Mouse (Mus musculus) lung, postnatal 0 days (tissue): Measurements from ENCODE around the gene Fam193a. TPM values are rescaled to one million over a fixed set of nuclear protein-coding genes. Genes with fewer than 3 reads are reported as not detected.

Experiments used
- ATAC-seq: fragments of 200-750 bp; cut with Nextera tagmentation; 2 replicates; pipeline ENCODE4 v1.8.0; 2017; ENCODE audit warnings: moderate library complexity
- DNase-seq: peaks from one replicate; pipeline ENCODE4 v3.0.0-alpha.2; 2016; ENCODE audit warnings: low spot score
- H3K27ac ChIP-seq: fragments of 300-500 bp; sonication (generic); 2 replicates; pipeline ENCODE4 v1.5.1; 2014; ENCODE audit warnings: antibody characterized with exemption, mild to moderate bottlenecking, low read length, mixed read lengths
- H3K27me3 ChIP-seq: fragments of 300-500 bp; sonication (generic); replicated peaks from 2 replicates; pipeline ENCODE4 v1.6.1; 2014; ENCODE audit warnings: low read length, mixed read lengths; ENCODE audit not compliant: insufficient read depth
- H3K36me3 ChIP-seq: fragments of 300-500 bp; sonication (generic); 2 replicates; pipeline ENCODE4 v1.6.1; 2014; ENCODE audit warnings: low read length, mixed read lengths; ENCODE audit not compliant: insufficient read depth
- H3K4me1 ChIP-seq: fragments of 300-500 bp; sonication (generic); 2 replicates; pipeline ENCODE4 v1.6.1; 2014; ENCODE audit warnings: antibody characterized with exemption, low read depth, low read length, mixed read lengths; ENCODE audit not compliant: insufficient read depth
- H3K4me2 ChIP-seq: fragments of 300-500 bp; sonication (generic); replicated peaks from 2 replicates; pipeline ENCODE4 v1.6.1; 2014; ENCODE audit warnings: low read depth, mild to moderate bottlenecking, low read length, moderate library complexity, mixed read lengths
- H3K4me3 ChIP-seq: fragments of 300-500 bp; sonication (generic); 2 replicates; pipeline ENCODE4 v1.5.1; 2014; ENCODE audit warnings: low read depth, low read length
- H3K9ac ChIP-seq: fragments of 300-500 bp; sonication (generic); replicated peaks from 2 replicates; pipeline ENCODE4 v1.6.1; 2014; ENCODE audit warnings: low read depth, mild to moderate bottlenecking
- H3K9me3 ChIP-seq: fragments of 300-500 bp; sonication (generic); 2 replicates; pipeline ENCODE4 v1.6.1; 2016; ENCODE audit warnings: low read length, mixed read lengths
- CTCF ChIP-seq: IDR thresholded peaks from 2 replicates; pipeline ENCODE4 v1.5.1; 2016; ENCODE audit warnings: antibody characterized with exemption, mild to moderate bottlenecking
- EP300 ChIP-seq: IDR thresholded peaks from 2 replicates; pipeline ENCODE4 v1.6.1; 2016; ENCODE audit warnings: antibody characterized with exemption, mild to moderate bottlenecking, control low read depth
- WGBS: fragments of 180-500 bp; shearing (Covaris S2); extraction: QIAGEN DNeasy Blood & Tissue Kit; methylation state at CpG from one replicate; pipeline ENCODE4 v1.1.7; 2014; 5-methylcytosine and 5-hydroxymethylcytosine counted together
- polyA plus RNA-seq: library from polyadenylated mRNA; unstranded; fragments of >200 nt; fragmentation: Nextera tagmentation; extraction: Ambion mirVana; gene quantifications from 2 replicates; pipeline ENCODE4 v1.2.1, GENCODE M21; 2015

Fam193a gene
- polyA plus RNA-seq, 1 experiment from 2014 or later: 7.9 TPM

DNA sequence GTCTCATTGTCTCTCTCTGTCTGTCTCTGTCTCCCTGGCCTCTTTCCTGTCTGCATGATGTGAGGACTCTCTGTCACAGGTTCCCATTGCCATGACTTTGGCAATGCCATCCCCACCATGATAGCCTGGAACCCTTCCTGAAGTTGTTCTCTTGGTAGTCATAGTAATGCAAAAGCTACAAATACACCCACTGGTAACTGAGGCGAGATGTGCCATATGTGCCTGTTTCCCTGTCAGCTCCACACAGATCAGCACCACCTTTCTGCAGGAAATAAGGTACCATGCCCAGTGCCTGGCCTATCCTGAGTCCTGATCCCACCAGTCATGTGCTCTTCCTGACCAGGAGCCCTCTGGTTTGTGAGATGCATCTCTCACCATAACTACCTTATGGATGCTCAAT is 132.7 kb downstream of the Fam193a start:
- no peak overlapping the region for H3K4me2 ChIP-seq
- H3K4me1 ChIP-seq: no peaks in the 10 kb centered on the region
- H3K27ac ChIP-seq: no peak overlapping the region
- no peak for DNase-seq
- H3K9ac ChIP-seq: no peak overlapping the region
- H3K27me3 ChIP-seq: no peaks in the 10 kb centered on the region
- no peak for TF ChIP-seq CTCF
- no peak for TF ChIP-seq EP300
- no peak overlapping the region for H3K4me3 ChIP-seq
- ATAC-seq: no peak
- H3K9me3 ChIP-seq: no peaks in the 10 kb centered on the region
- peaks cover 18% of the 10 kb centered on the region; the same call in 1 of the 2 replicates for H3K36me3 ChIP-seq
- 84% methylated on average over 1 of the region's 1 CpGs for WGBS

DNA sequence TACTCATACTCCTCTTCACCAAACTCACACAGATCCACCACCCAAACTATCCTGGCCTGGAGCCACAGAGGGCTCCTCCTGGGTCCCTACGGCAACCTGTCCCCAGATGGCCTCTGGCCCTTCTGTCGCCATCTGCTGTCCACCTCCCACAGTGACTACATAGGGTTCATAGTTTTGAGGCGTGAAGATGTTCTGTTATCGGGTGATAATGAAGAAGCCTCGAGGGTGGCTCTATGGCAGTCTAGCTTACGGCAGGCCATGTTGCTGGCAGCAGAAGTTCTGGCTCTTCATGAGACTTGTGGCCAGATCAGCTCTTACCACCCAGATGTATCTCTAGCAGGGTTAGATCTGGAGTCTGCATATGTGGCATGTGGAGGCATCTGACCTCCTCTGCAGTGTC is 133.1 kb downstream of the Fam193a start:
- Histone ChIP-seq H3K27ac (no peak overlapping the region), H3K4me3 (no peak overlapping the region), H3K9me3 (no peaks in the 10 kb centered on the region), H3K27me3 (no peaks in the 10 kb centered on the region), H3K4me1 (no peaks in the 10 kb centered on the region), H3K9ac (no peak overlapping the region), H3K4me2 (no peak overlapping the region), H3K36me3 (peaks cover 18% of the 10 kb centered on the region; the same call in 1 of the 2 replicates)
- no peak for TF ChIP-seq EP300
- no peak for TF ChIP-seq CTCF
- ATAC-seq: no peak
- WGBS: 74% methylated on average over 6 of the region's 6 CpGs
- no peak for DNase-seq

DNA sequence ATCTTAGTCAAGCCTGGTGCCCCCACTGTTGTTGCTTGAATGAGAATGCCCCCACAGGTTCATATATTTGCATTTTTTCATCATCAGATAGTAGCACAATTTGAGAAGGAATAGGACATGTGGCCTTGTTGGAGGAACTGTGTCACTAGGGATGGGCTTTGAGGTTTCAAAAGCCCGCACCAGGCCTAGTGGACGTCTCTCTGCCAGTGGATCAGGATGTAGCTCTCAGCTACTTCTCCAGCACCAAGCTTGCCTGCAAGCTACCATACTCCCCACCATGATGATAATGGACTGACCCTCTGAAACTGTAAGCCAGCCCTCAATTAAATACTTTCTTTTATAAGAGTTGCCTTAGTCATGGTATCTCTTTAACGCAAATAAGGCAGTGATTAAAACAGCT is 142.8 kb downstream of the Fam193a start:
- no peaks in the 10 kb centered on the region for H3K27me3 ChIP-seq
- H3K27ac ChIP-seq: no peak overlapping the region
- H3K9me3 ChIP-seq: no peaks in the 10 kb centered on the region
- H3K4me2 ChIP-seq: peak overlapping the region; percentile 95
- no peak for ATAC-seq
- H3K4me1 ChIP-seq: no peaks in the 10 kb centered on the region; the same call in 1 of the 2 replicates
- H3K9ac ChIP-seq: no peak overlapping the region
- no peak overlapping the region for H3K4me3 ChIP-seq
- no peak for DNase-seq
- 83% methylated on average over 3 of the region's 3 CpGs for WGBS
- no peaks in the 10 kb centered on the region for H3K36me3 ChIP-seq
- TF ChIP-seq CTCF (no peak), EP300 (no peak)

DNA sequence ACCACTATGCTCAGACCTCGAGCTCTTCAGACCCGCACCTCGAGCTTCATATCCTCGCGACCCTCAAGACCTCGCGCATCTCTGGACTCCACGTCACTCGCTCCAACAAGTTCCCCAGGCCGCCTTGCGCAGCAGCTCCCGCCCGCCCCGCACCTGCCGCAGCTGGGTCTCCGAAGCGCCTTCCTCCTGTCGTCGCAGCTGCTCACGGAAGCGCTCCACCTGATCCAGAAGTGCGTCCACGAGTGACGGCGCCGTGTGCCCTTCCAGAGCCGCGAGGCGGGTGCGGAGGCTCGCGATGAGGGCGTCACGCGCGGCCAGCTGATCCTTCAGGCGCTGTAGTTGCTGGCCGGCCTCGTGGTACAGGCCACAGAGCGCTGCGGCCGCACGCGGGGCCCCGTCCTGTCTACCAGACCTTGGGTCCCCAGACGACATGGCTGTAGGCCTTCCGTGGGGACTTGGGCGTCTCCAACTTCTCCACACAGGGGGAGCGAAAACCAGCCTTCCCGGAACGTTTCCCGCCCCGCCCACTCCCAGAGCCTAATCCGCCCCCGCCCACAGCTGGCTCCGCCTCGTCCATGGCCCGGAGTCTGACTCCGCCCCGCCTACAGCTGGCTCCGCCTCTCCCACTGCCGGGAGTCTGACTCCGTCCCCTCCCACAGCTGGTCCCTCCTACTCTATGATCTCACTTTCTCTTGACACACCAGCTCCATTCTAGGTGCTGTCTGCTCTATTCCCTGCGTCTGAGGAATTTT is 143.9 kb downstream of the Fam193a start, which contains the start of gene Tnip2:
Gene Tnip2, minus strand, starts transcription at position 526 of the 752 bp plus-strand sequence.
- peak within 1 kb of the TSS; percentile 85 for H3K27ac ChIP-seq
- no peaks in the 10 kb centered on the region for H3K36me3 ChIP-seq
- H3K27me3 ChIP-seq: no peaks in the 10 kb centered on the region
- H3K4me3 ChIP-seq: peak within 1 kb of the TSS; percentile 76
- peak within 1 kb of the TSS; percentile 92 for H3K9ac ChIP-seq
- DNase-seq: peak; percentile 98
- peak; percentile 99 for ATAC-seq
- under 1% methylated on average over 64 of the region's 64 CpGs for WGBS
- no peaks in the 10 kb centered on the region; the same call in 1 of the 2 replicates for H3K4me1 ChIP-seq
- peak within 1 kb of the TSS; percentile 95 for H3K4me2 ChIP-seq
- no peaks in the 10 kb centered on the region for H3K9me3 ChIP-seq
- no peak for TF ChIP-seq EP300
- TF ChIP-seq CTCF: no peak

- no peaks in the 10 kb centered on the region for H3K36me3 ChIP-seq
- peak overlapping the region; percentile 76 for H3K4me3 ChIP-seq
- H3K4me2 ChIP-seq: peak overlapping the region; percentile 95
- TF ChIP-seq CTCF: no peak
- no peak for TF ChIP-seq EP300
- ATAC-seq (peak; percentile 45), DNase-seq (no peak)
- WGBS: 8% methylated on average over 7 of the region's 7 CpGs
- no peaks in the 10 kb centered on the region for H3K9me3 ChIP-seq
- H3K27ac ChIP-seq: no peak overlapping the region
- no peaks in the 10 kb centered on the region; the same call in 1 of the 2 replicates for H3K4me1 ChIP-seq
- H3K9ac ChIP-seq: peak overlapping the region; percentile 29; the same call in 1 of the 2 replicates
- H3K27me3 ChIP-seq: no peaks in the 10 kb centered on the region
Measured at GRCm38 (mm10) chr5:34514218-34514566, 144.5 kb downstream of the Fam193a start.

GRCm38 (mm10) chr5:34515096-34515495 is 145.4 kb downstream of the Fam193a start:
- Histone ChIP-seq H3K27me3 (no peaks in the 10 kb centered on the region), H3K36me3 (no peaks in the 10 kb centered on the region), H3K4me1 (no peaks in the 10 kb centered on the region; the same call in 1 of the 2 replicates), H3K27ac (no peak overlapping the region), H3K9me3 (no peaks in the 10 kb centered on the region), H3K4me3 (no peak overlapping the region), H3K9ac (no peak overlapping the region), H3K4me2 (no peak overlapping the region)
- ATAC-seq (no peak), DNase-seq (no peak)
- TF ChIP-seq EP300 (no peak), CTCF (no peak)
